Mouse (Mus musculus) stomach, postnatal 0 days (tissue): ENCODE data around the gene Hist1h2bb. TPM values are rescaled to one million over a fixed set of nuclear protein-coding genes. Genes with fewer than 3 reads are reported as not detected.
"Not testable (repeated sequence)": the region's sequence is repeated elsewhere in the genome, so short reads cannot be mapped to it uniquely, and the experiment has no call there.

Source experiments
- ATAC-seq: fragments of 200-750 bp; cut with Nextera tagmentation; 2 replicates; pipeline ENCODE4 v1.8.0; 2017; ENCODE audit not compliant: low FRiP score, low TSS enrichment
- DNase-seq: peaks from one replicate; pipeline ENCODE4 v3.0.0-alpha.2; 2016; ENCODE audit warnings: low spot score
- H3K27ac ChIP-seq: fragments of 300-500 bp; sonication (generic); replicated peaks from 2 replicates; pipeline ENCODE4 v1.5.1; 2014; ENCODE audit warnings: mild to moderate bottlenecking, control low read depth
- H3K27me3 ChIP-seq: fragments of 300-500 bp; sonication (generic); 2 replicates; pipeline ENCODE4 v1.6.1; 2014; ENCODE audit warnings: low read length; ENCODE audit not compliant: control insufficient read depth, insufficient read depth
- H3K36me3 ChIP-seq: fragments of 300-500 bp; sonication (generic); 2 replicates; pipeline ENCODE4 v1.6.1; 2014; ENCODE audit warnings: low read length, mixed read lengths; ENCODE audit not compliant: control insufficient read depth, insufficient read depth
- H3K4me1 ChIP-seq: fragments of 300-500 bp; sonication (generic); replicated peaks from 2 replicates; pipeline ENCODE4 v1.6.1; 2014; ENCODE audit warnings: antibody characterized with exemption; ENCODE audit not compliant: control insufficient read depth, insufficient read depth
- H3K4me2 ChIP-seq: fragments of 300-500 bp; sonication (generic); replicated peaks from 2 replicates; pipeline ENCODE4 v1.6.1; 2014; ENCODE audit warnings: low read depth, mild to moderate bottlenecking, control low read depth, moderate library complexity
- H3K4me3 ChIP-seq: fragments of 300-500 bp; sonication (generic); 2 replicates; pipeline ENCODE4 v1.5.1; 2014; ENCODE audit warnings: low read depth, low read length, control low read depth
- H3K9ac ChIP-seq: fragments of 300-500 bp; sonication (generic); 2 replicates; pipeline ENCODE4 v1.6.1; 2014; ENCODE audit warnings: mild to moderate bottlenecking, low read length, control low read depth, mixed read lengths
- H3K9me3 ChIP-seq: fragments of 300-500 bp; sonication (generic); 2 replicates; pipeline ENCODE4 v1.6.1; 2016; ENCODE audit warnings: low read length; ENCODE audit not compliant: control insufficient read depth
- CTCF ChIP-seq: IDR thresholded peaks from 2 replicates; pipeline ENCODE4 v1.5.1; 2016; ENCODE audit warnings: antibody characterized with exemption, low read depth, mild to moderate bottlenecking, moderate library complexity
- EP300 ChIP-seq: optimal IDR thresholded peaks from 2 replicates; pipeline ENCODE3; 2016; ENCODE audit warnings: antibody characterized with exemption
- WGBS: fragments of 180-500 bp; shearing (Covaris S2); extraction: QIAGEN DNeasy Blood & Tissue Kit; methylation state at CpG from one replicate; pipeline ENCODE4 v1.1.7; 2014; 5-methylcytosine and 5-hydroxymethylcytosine counted together
- polyA plus RNA-seq: library from polyadenylated mRNA; unstranded; fragments of >200 nt; fragmentation: Nextera tagmentation; extraction: Ambion mirVana; gene quantifications from 2 replicates; pipeline ENCODE4 v1.2.1, GENCODE M21; 2015

Hist1h2bb gene
- polyA plus RNA-seq: 0.40 and 0.91 TPM in 2 replicates

DNA sequence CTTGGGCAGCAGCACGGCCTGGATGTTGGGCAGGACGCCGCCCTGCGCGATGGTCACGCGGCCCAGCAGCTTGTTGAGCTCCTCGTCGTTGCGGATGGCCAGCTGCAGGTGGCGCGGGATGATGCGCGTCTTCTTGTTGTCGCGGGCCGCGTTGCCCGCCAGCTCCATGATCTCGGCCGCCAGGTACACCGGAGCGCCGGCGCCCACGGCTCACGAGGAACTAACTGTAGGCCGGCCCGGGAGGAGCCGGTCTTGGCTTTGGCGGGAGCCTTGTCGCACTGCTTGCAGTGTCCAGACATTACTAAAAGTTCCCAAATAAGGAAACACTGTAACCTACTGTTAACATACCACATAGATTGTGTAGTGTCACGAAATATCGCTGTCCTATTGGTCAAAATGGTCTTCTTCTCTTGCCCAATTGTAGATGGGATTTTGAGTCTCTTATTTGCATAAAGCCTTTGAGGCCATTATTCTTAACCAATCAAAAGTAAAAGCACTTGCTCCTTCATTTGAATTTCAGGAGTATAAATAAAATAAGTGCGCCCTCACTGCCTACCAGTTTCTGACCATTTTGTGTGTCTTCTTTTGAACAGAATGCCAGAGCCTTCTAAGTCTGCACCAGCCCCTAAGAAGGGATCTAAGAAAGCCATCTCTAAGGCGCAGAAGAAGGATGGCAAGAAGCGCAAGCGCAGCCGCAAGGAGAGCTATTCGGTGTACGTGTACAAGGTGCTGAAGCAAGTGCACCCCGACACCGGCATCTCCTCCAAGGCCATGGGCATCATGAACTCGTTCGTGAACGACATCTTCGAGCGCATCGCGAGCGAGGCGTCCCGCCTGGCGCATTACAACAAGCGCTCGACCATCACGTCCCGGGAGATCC, at the start of gene Hist1h2bb:
TSS of gene Hist1h2bb (plus strand) at position 534 of the 880 bp plus-strand sequence.
- H3K4me2 ChIP-seq: peak within 1 kb of the TSS; percentile 62
- DNase-seq (peak; percentile 80), ATAC-seq (peak; percentile 91)
- H3K9me3 ChIP-seq, H3K4me1 ChIP-seq, H3K36me3 ChIP-seq, H3K27me3 ChIP-seq: not testable (repeated sequence)
- peak within 1 kb of the TSS; percentile 33 for H3K4me3 ChIP-seq
- TF ChIP-seq EP300: peak; percentile 43
- H3K27ac ChIP-seq: peak within 1 kb of the TSS; percentile 97
- WGBS: 0% methylated on average over 38 of the region's 58 CpGs
- H3K9ac ChIP-seq: peak within 1 kb of the TSS; percentile 63

DNA sequence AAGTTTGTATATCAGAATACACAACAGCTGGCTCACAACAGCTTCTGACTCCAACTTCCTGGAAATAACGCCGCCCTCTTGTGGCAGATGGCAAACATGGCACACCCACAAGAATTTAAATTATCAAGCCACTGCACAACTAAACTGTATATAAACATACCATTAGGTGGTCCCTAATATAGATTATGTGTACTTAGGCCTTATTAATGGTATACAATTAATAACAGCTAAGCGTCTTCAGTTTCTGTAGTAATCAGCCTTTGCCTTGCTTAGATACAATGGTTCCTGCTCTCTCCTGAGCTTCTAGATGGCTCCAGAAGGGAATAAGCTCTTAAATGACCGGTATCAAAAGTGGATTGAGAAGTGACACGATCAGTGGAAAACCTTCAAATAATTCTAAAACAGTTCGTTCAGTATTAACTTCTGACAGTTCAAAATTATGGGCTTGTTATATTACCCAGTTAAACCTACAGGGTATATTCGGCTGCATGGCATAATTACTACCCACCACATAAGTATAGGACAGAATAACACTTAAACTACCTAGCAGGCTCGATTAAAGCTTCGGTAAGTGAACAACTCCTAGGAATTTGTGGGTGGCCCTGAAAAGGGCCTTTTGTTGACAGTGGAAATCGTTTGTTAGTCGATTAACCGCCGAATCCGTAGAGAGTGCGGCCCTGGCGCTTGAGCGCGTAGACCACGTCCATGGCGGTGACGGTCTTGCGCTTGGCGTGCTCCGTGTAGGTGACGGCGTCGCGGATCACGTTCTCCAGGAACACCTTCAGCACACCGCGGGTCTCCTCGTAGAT, 48.8 kb upstream of the Hist1h2bb start:
- Histone ChIP-seq H3K9me3 (no peaks in the 10 kb centered on the region), H3K36me3 (no peaks in the 10 kb centered on the region), H3K27me3 (no peaks in the 10 kb centered on the region), H3K4me1 (no peaks in the 10 kb centered on the region), H3K9ac (peak overlapping the region; percentile 61), H3K4me2 (peak overlapping the region; percentile 63), H3K4me3 (peak overlapping the region; percentile 40), H3K27ac (peak overlapping the region; percentile 77)
- TF ChIP-seq EP300: no peak
- TF ChIP-seq CTCF: peak; percentile 88
- DNase-seq: peak; percentile 70
- peak; percentile 3 for ATAC-seq
- WGBS: under 1% methylated on average over 21 of the region's 32 CpGs

DNA sequence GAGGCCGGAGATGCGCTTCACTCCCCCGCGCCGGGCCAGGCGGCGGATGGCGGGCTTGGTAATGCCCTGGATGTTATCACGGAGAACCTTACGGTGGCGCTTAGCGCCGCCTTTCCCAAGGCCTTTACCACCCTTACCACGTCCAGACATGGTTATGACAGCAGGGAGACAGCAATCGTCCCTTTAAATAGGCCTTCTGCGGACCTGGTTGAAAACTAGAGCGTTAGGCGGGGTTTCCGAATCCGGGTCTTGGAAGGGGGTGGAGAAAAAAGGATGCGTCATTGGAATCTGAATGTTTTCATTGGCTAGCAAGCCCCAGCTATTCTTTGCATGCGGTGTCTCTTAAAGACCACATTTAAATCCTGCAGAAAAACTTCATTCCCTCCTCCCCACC, 48.2 kb upstream of the Hist1h2bb start, which contains the start of gene Hist1h4c:
TSS of gene Hist1h4c (minus strand) at position 155 of the 394 bp plus-strand sequence.
- no peaks in the 10 kb centered on the region for H3K4me1 ChIP-seq
- peak; percentile 96 for TF ChIP-seq EP300
- peak; percentile 15; the same call in 1 of the 2 replicates for TF ChIP-seq CTCF
- H3K27me3 ChIP-seq: no peaks in the 10 kb centered on the region
- peak; percentile 96 for DNase-seq
- peak within 1 kb of the TSS; percentile 63 for H3K4me2 ChIP-seq
- WGBS: under 1% methylated on average over 17 of the region's 22 CpGs
- ATAC-seq: peak; percentile 95
- peak within 1 kb of the TSS; percentile 61 for H3K9ac ChIP-seq
- H3K9me3 ChIP-seq: no peaks in the 10 kb centered on the region
- H3K27ac ChIP-seq: peak within 1 kb of the TSS; percentile 77
- no peaks in the 10 kb centered on the region for H3K36me3 ChIP-seq
- H3K4me3 ChIP-seq: peak within 1 kb of the TSS; percentile 40

DNA sequence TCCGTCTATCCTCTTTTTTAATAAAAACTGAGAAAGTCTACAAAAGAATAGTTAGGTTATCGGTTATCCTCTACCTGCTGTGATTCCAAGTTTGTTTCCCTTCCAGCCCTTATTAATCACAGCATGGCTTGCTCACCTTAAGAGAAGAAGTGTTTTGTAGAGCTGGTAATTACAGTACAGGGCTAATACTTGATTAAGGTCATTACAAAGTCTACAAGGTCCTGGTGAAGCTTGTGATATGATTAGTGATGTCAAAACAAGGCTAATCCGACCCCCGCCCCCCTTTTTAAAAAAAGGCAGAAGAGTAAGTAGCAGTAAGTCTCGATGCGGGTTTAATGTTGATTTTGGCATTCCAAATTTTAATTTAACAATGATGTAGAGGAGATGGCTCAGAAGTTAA, 47.5 kb upstream of the Hist1h2bb start:
- DNase-seq (no peak), ATAC-seq (no peak)
- WGBS: 45% methylated on average over 6 of the region's 6 CpGs
- Histone ChIP-seq H3K4me1 (no peaks in the 10 kb centered on the region), H3K9ac (0 out of 2 replicates have a peak overlapping the region, but pooled peaks have one; percentile 28), H3K9me3 (no peaks in the 10 kb centered on the region), H3K27me3 (no peaks in the 10 kb centered on the region), H3K4me3 (no peak overlapping the region), H3K27ac (no peak overlapping the region), H3K36me3 (no peaks in the 10 kb centered on the region), H3K4me2 (peak overlapping the region; percentile 45; the same call in 1 of the 2 replicates)
- TF ChIP-seq CTCF: no peak

DNA sequence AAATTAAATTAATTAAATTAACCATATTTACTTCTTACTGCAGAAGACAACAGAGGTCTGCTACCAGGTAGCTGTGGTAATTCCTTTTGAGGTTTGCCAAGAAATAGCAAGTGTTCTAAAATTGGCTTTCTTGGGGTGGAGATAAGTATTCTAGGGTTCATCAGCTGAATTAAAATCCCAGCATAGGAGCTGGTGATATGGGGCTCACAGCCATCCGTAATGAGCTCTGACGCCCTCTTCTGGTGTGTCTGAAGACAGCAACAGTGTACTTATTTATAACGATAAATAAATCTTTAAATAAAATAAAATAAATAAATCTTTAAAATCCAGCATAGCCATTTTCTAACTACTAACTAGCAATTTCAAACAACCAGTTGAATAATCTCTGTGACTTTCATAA, 46.8 kb upstream of the Hist1h2bb start:
- Histone ChIP-seq H3K4me1 (no peaks in the 10 kb centered on the region), H3K4me2 (no peak overlapping the region), H3K4me3 (no peak overlapping the region), H3K27ac (no peak overlapping the region), H3K9ac (no peak overlapping the region), H3K36me3 (no peaks in the 10 kb centered on the region), H3K27me3 (no peaks in the 10 kb centered on the region), H3K9me3 (no peaks in the 10 kb centered on the region)
- WGBS: 61% methylated on average over 3 of the region's 3 CpGs
- no peak for DNase-seq
- TF ChIP-seq EP300 (no peak), CTCF (peak; percentile 30)
- ATAC-seq: no peak
